Mouse (Mus musculus) liver, embryonic 14.5 days (tissue): ENCODE results near the gene Cela2a. TPM values are rescaled to one million over a fixed set of nuclear protein-coding genes. Genes with fewer than 3 reads are reported as not detected.
A peak's percentile ranks its signal among the peaks of the same experiment; 100 is the strongest.

Source experiments
- ATAC-seq: fragments of 200-750 bp; cut with Nextera tagmentation; 2 replicates; pipeline ENCODE4 v1.8.0; 2017; ENCODE audit warnings: moderate number of reproducible peaks, mild to moderate bottlenecking, moderate library complexity; ENCODE audit not compliant: insufficient read depth
- DNase-seq, 3 experiments: peaks; one replicate each; pipeline ENCODE4 v3.0.0-alpha.2; 2012 to 2013; ENCODE audit warnings: low read depth in 3 of 3, low spot score in 3 of 3
- H3K27ac ChIP-seq: fragments of 300-500 bp; sonication (generic); 2 replicates; pipeline ENCODE4 v1.5.1; 2014; ENCODE audit warnings: moderate library complexity, mild to moderate bottlenecking, control low read depth, inconsistent platforms
- H3K27me3 ChIP-seq: fragments of 300-500 bp; sonication (generic); 2 replicates; pipeline ENCODE4 v1.6.1; 2014; ENCODE audit warnings: mild to moderate bottlenecking, low read length, moderate library complexity; ENCODE audit not compliant: control insufficient read depth, insufficient read depth
- H3K36me3 ChIP-seq: fragments of 300-500 bp; sonication (generic); replicated peaks from 2 replicates; pipeline ENCODE4 v1.6.1; 2014; ENCODE audit warnings: low read depth; ENCODE audit not compliant: control insufficient read depth, insufficient read depth
- H3K4me1 ChIP-seq, 2 experiments: fragments of 200-500 bp in 1 of 2; fragments of 300-500 bp in 1 of 2; sonication (generic) in 1 of 2; replicated peaks; 2 replicates each; pipeline ENCODE4 v1.6.1; 2012 to 2014; ENCODE audit warnings: antibody characterized with exemption in 1 of 2, inconsistent platforms in 1 of 2, low read length in 1 of 2; ENCODE audit not compliant: control insufficient read depth in 2 of 2, insufficient read depth in 2 of 2
- H3K4me2 ChIP-seq: fragments of 300-500 bp; sonication (generic); 2 replicates; pipeline ENCODE4 v1.6.1; 2014; ENCODE audit warnings: low read depth, mild to moderate bottlenecking, control low read depth, moderate library complexity
- H3K4me3 ChIP-seq, 2 experiments: fragments of 200-500 bp in 1 of 2; fragments of 300-500 bp in 1 of 2; sonication (generic) in 1 of 2; 2 replicates each; pipeline ENCODE4 v1.5.1; 2012 to 2014; ENCODE audit warnings: low read depth in 2 of 2, low read length in 2 of 2, mild to moderate bottlenecking in 2 of 2, control low read depth in 1 of 2, inconsistent platforms in 1 of 2, moderate library complexity in 1 of 2; ENCODE audit not compliant: insufficient read depth in 1 of 2
- H3K9ac ChIP-seq: fragments of 300-500 bp; sonication (generic); replicated peaks from 2 replicates; pipeline ENCODE4 v1.6.1; 2014; ENCODE audit warnings: mild to moderate bottlenecking, control low read depth, moderate library complexity
- H3K9me3 ChIP-seq: fragments of 300-500 bp; sonication (generic); 2 replicates; pipeline ENCODE4 v1.6.1; 2016; ENCODE audit warnings: low read length, mixed read lengths; ENCODE audit not compliant: control insufficient read depth
- CTCF ChIP-seq: IDR thresholded peaks from 2 replicates; pipeline ENCODE4 v1.5.1; 2016; ENCODE audit warnings: antibody characterized with exemption, low read depth, control low read depth
- EP300 ChIP-seq: IDR thresholded peaks from 2 replicates; pipeline ENCODE4 v1.6.1; 2016; ENCODE audit warnings: antibody characterized with exemption, low read depth
- WGBS: fragments of 180-500 bp; shearing (Covaris S2); extraction: QIAGEN DNeasy Blood & Tissue Kit; methylation state at CpG from one replicate; pipeline ENCODE4 v1.1.7; 2014; ENCODE audit not compliant: insufficient replicate concordance; 5-methylcytosine and 5-hydroxymethylcytosine counted together
- polyA plus RNA-seq, 2 experiments: library from polyadenylated mRNA; depleted of rRNA in 1 of 2; stranded (reverse) in 1 of 2; unstranded in 1 of 2; fragments of >200 nt; fragmentation: Nextera tagmentation in 1 of 2; extraction: Ambion mirVana in 1 of 2; gene quantifications; 2 replicates each; pipeline versions ENCODE4 v1.2.1 to v1.2.3; 2012 to 2014

Gene Cela2a
- polyA plus RNA-seq, 2 experiments: not detected

DNA sequence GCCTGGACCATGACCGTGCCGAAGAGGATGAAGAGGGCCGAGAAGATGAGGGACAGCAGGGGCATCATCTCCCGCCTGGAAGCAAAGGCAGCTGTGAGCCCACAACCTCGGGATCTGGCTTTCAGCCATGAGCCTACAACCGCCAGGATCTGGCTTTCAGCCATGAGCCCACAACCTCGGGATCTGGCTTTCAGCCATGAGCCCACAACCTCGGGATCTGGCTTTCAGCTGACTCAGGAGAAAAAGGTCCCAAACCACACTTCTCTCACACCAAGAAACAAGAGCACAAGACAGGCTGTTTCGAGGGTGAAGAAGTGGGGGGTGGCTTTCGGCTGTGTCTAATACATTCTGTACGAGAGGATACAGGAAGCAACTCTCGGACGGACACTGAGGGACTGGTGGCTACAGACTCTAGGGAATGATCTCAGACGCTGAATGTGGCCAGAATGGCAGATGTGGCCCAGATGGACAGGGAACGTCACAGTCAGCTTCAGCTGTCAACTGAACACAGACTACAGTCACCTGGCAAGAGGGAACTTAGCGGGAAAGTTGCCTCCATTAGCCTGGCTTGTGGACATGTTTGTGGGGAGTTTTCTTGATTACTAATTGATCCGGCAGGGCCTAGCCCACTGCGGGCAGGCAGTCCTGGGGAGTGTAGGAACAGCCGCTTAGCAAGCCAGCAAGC, 59.1 kb downstream of the Cela2a start:
- H3K27ac ChIP-seq: peak overlapping the region; percentile 70
- no peaks in the 10 kb centered on the region for H3K27me3 ChIP-seq
- peaks cover 41% of the 10 kb centered on the region for H3K36me3 ChIP-seq
- peak overlapping the region; percentile 68 for H3K4me2 ChIP-seq
- H3K9me3 ChIP-seq: no peaks in the 10 kb centered on the region
- DNase-seq (no peak), ATAC-seq (no peak; the same call in 1 of the 2 replicates)
- peak overlapping the region; percentile 29 for H3K9ac ChIP-seq
- H3K4me1 ChIP-seq: peaks cover 48 to 55% of the 10 kb centered on the region in 2 experiments
- 67% methylated on average over 19 of the region's 19 CpGs for WGBS
- H3K4me3 ChIP-seq: peak overlapping the region; percentile 3 to 31; a peak in 3 of 4 replicates
- no peak for TF ChIP-seq EP300
- TF ChIP-seq CTCF: no peak

DNA sequence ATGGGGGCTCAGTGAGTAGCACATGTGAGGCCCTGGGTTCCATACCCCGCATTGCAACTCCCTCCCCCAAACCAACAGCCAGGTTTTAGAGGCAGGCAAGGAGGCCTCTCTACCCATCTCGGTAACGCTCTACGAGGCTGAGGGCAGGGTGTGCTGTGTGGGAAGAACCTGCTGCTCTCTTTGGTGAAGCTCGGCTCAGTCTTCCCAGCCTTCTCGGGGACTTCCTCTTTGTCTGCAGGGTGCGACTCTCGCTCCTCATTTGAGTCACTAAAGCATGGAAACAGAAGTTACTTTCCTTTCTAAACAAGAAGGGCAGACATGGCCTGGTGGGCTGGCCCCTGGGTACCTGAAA, 59.7 kb downstream of the Cela2a start:
- no peak for TF ChIP-seq EP300
- TF ChIP-seq CTCF: no peak
- ATAC-seq: no peak
- no peaks in the 10 kb centered on the region for H3K27me3 ChIP-seq
- no peak overlapping the region for H3K4me3 ChIP-seq
- peak overlapping the region; percentile 70 for H3K27ac ChIP-seq
- peaks cover 42 to 50% of the 10 kb centered on the region in 2 experiments for H3K4me1 ChIP-seq
- 55% methylated on average over 8 of the region's 8 CpGs for WGBS
- peaks cover 39% of the 10 kb centered on the region for H3K36me3 ChIP-seq
- no peak for DNase-seq
- H3K9ac ChIP-seq: peak overlapping the region; percentile 6; the same call in 1 of the 2 replicates
- H3K9me3 ChIP-seq: no peaks in the 10 kb centered on the region
- H3K4me2 ChIP-seq: peak overlapping the region; percentile 68

DNA sequence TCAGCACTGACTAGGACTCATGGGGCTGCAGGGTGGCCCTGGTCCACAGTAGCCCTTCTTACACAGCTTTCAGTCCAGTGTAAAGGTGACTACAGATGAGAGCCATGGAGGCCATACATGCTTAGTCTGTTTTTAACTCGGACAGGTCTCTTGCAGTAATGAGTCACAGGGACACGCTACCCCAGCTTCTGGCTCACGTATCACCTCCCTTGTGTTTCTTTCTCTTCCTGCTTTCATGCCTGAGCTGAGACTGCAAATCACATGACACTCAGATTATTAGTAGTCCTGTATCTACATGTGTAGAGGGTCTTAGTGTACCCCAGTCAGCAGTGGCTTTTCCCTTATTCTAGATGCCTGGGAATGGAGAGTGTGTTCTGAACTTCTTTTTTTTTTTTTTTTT, 61.0 kb downstream of the Cela2a start:
- Histone ChIP-seq H3K27me3 (no peaks in the 10 kb centered on the region), H3K36me3 (peaks cover 33% of the 10 kb centered on the region), H3K4me2 (no peak overlapping the region), H3K9ac (no peak overlapping the region), H3K4me1 (peaks cover 30 to 39% of the 10 kb centered on the region in 2 experiments), H3K27ac (no peak overlapping the region), H3K9me3 (no peaks in the 10 kb centered on the region), H3K4me3 (no peak overlapping the region)
- 90% methylated on average over 3 of the region's 3 CpGs for WGBS
- TF ChIP-seq CTCF: no peak
- no peak for TF ChIP-seq EP300
- ATAC-seq (no peak), DNase-seq (no peak)

Other genes with a start within 250 kb of the Cela2a start
- gene Fblim1, start 220.1 kb downstream of the Cela2a start, polyA plus RNA-seq (2012; rRNA removed): 1.1 and 2.0 TPM in 2 replicates
- gene Fblim1, start 220.1 kb downstream of the Cela2a start, polyA plus RNA-seq (2014; fragmentation: Nextera tagmentation; extraction: Ambion mirVana): 0.77 and 0.95 TPM in 2 replicates
- gene Tmem82, start 207.5 kb downstream of the Cela2a start, polyA plus RNA-seq (2012; rRNA removed): 2.1 and 2.6 TPM in 2 replicates
- gene Tmem82, start 207.5 kb downstream of the Cela2a start, polyA plus RNA-seq (2014; fragmentation: Nextera tagmentation; extraction: Ambion mirVana): 2.2 and 2.7 TPM in 2 replicates
- gene Slc25a34, start 202.3 kb downstream of the Cela2a start, polyA plus RNA-seq (2012; rRNA removed): 0.03 TPM in 2 replicates
- not detected in 2 replicates for gene Slc25a34, start 202.3 kb downstream of the Cela2a start, polyA plus RNA-seq (2014; fragmentation: Nextera tagmentation; extraction: Ambion mirVana)
- gene Plekhm2, start 161.3 kb downstream of the Cela2a start, polyA plus RNA-seq (2012; rRNA removed): 4.2 and 4.5 TPM in 2 replicates
- 0.33 and 0.49 TPM in 2 replicates for gene Plekhm2, start 161.3 kb downstream of the Cela2a start, polyA plus RNA-seq (2014; fragmentation: Nextera tagmentation; extraction: Ambion mirVana)
- gene Rsc1a1, start 140.6 kb downstream of the Cela2a start, polyA plus RNA-seq (2012; rRNA removed): 3.9 and 5.7 TPM in 2 replicates
- gene Rsc1a1, start 140.6 kb downstream of the Cela2a start, polyA plus RNA-seq (2014; fragmentation: Nextera tagmentation; extraction: Ambion mirVana): 0.97 and 2.1 TPM in 2 replicates
- gene Ddi2, start 102.7 kb downstream of the Cela2a start, polyA plus RNA-seq (2012; rRNA removed): 6.7 and 9.5 TPM in 2 replicates
- 9.2 and 11.4 TPM in 2 replicates for gene Ddi2, start 102.7 kb downstream of the Cela2a start, polyA plus RNA-seq (2014; fragmentation: Nextera tagmentation; extraction: Ambion mirVana)
- gene Agmat, start 79.5 kb downstream of the Cela2a start, polyA plus RNA-seq (2012; rRNA removed): 11.2 and 14.4 TPM in 2 replicates
- 18.1 and 18.7 TPM in 2 replicates for gene Agmat, start 79.5 kb downstream of the Cela2a start, polyA plus RNA-seq (2014; fragmentation: Nextera tagmentation; extraction: Ambion mirVana)
- 2.4 and 2.8 TPM in 2 replicates for gene Dnajc16, start 35.2 kb downstream of the Cela2a start, polyA plus RNA-seq (2012; rRNA removed)
- gene Dnajc16, start 35.2 kb downstream of the Cela2a start, polyA plus RNA-seq (2014; fragmentation: Nextera tagmentation; extraction: Ambion mirVana): 1.4 and 1.7 TPM in 2 replicates
- gene Casp9, start 32.5 kb downstream of the Cela2a start, polyA plus RNA-seq (2012; rRNA removed): 7.5 and 7.6 TPM in 2 replicates
- 5.8 and 6.5 TPM in 2 replicates for gene Casp9, start 32.5 kb downstream of the Cela2a start, polyA plus RNA-seq (2014; fragmentation: Nextera tagmentation; extraction: Ambion mirVana)
- not detected in 2 replicates for gene Ctrc, start 20.2 kb upstream of the Cela2a start, polyA plus RNA-seq (2012; rRNA removed)
- gene Ctrc, start 20.2 kb upstream of the Cela2a start, polyA plus RNA-seq (2014; fragmentation: Nextera tagmentation; extraction: Ambion mirVana): not detected in 2 replicates
- gene Efhd2, start 48.8 kb upstream of the Cela2a start, polyA plus RNA-seq (2012; rRNA removed): 25.9 and 26.5 TPM in 2 replicates
- gene Efhd2, start 48.8 kb upstream of the Cela2a start, polyA plus RNA-seq (2014; fragmentation: Nextera tagmentation; extraction: Ambion mirVana): 23.4 and 26.2 TPM in 2 replicates
- 0.03 and 0.23 TPM in 2 replicates for gene Fhad1, start 188.9 kb upstream of the Cela2a start, polyA plus RNA-seq (2012; rRNA removed)
- gene Fhad1, start 188.9 kb upstream of the Cela2a start, polyA plus RNA-seq (2014; fragmentation: Nextera tagmentation; extraction: Ambion mirVana): 0.11 TPM in 1 of 2 replicates, not detected in the other